Mouse (Mus musculus) MEL (cell line): Measurements from ENCODE around the gene Flt3l. TPM values are rescaled to one million over a fixed set of nuclear protein-coding genes. Genes with fewer than 3 reads are reported as not detected.

Experiments used
- DNase-seq: peaks from one replicate; pipeline ENCODE4 v3.0.0; 2011; ENCODE audit warnings: low read depth, low spot score
- H3K27ac ChIP-seq: 2 replicates; pipeline ENCODE4 v1.5.1; 2012; ENCODE audit warnings: low read depth, mild to moderate bottlenecking, control low read depth, low read length, moderate library complexity; ENCODE audit not compliant: control insufficient read depth
- H3K27me3 ChIP-seq, 2 experiments: fragments of 150-350 bp in 1 of 2; sonication (generic) in 1 of 2; 2 replicates each; pipeline ENCODE4 v1.6.1; 2012; ENCODE audit warnings: low read length in 2 of 2, mild to moderate bottlenecking in 2 of 2, improper control_type of control experiment in 1 of 2, moderate library complexity in 1 of 2; ENCODE audit not compliant: insufficient read depth in 2 of 2, control insufficient read depth in 1 of 2
- H3K36me3 ChIP-seq, 2 experiments: 2 replicates each; pipeline ENCODE4 v1.6.1; 2012 to 2014; ENCODE audit warnings: low read length in 2 of 2, improper control_type of control experiment in 1 of 2, inconsistent platforms in 1 of 2, mild to moderate bottlenecking in 1 of 2; ENCODE audit not compliant: insufficient read depth in 2 of 2, control insufficient read depth in 1 of 2
- H3K4me1 ChIP-seq, 2 experiments: fragments of 150-350 bp in 1 of 2; sonication (generic) in 1 of 2; 2 replicates each; pipeline ENCODE4 v1.6.1; 2012; ENCODE audit warnings: low read length in 2 of 2, improper control_type of control experiment in 1 of 2, mild to moderate bottlenecking in 1 of 2; ENCODE audit not compliant: insufficient read depth in 2 of 2, control insufficient read depth in 1 of 2
- H3K4me3 ChIP-seq, 2 experiments: fragments of 150-350 bp in 1 of 2; sonication (generic) in 1 of 2; 2 replicates each; pipeline ENCODE4 v1.5.1; 2012; ENCODE audit warnings: low read depth in 2 of 2, low read length in 2 of 2, mild to moderate bottlenecking in 2 of 2, moderate library complexity in 2 of 2, control low read depth in 1 of 2, improper control_type of control experiment in 1 of 2; ENCODE audit not compliant: control insufficient read depth in 1 of 2, insufficient read depth in 1 of 2
- H3K79me2 ChIP-seq: 2 replicates; pipeline ENCODE4 v1.6.1; 2012; ENCODE audit warnings: mild to moderate bottlenecking, low read length, moderate library complexity; ENCODE audit not compliant: control insufficient read depth, poor library complexity, insufficient read depth
- H3K9ac ChIP-seq: 2 replicates; pipeline ENCODE4 v1.6.1; 2012; ENCODE audit warnings: low read depth, mild to moderate bottlenecking, control low read depth, low read length, moderate library complexity; ENCODE audit not compliant: control insufficient read depth, poor library complexity, severe bottlenecking
- H3K9me3 ChIP-seq: fragments of 150-350 bp; sonication (generic); replicated peaks from 2 replicates; pipeline ENCODE4 v1.6.1; 2012; ENCODE audit warnings: mild to moderate bottlenecking, low read length, improper control_type of control experiment, moderate library complexity; ENCODE audit not compliant: insufficient read depth
- BHLHE40 ChIP-seq: IDR thresholded peaks from 2 replicates; pipeline ENCODE4 v1.6.1; 2012; ENCODE audit warnings: low read depth, mild to moderate bottlenecking, inconsistent platforms, low read length, improper control_type of control experiment, borderline replicate concordance
- CHD2 ChIP-seq: IDR thresholded peaks from 2 replicates; pipeline ENCODE4 v1.6.1; 2011; ENCODE audit warnings: low read length, improper control_type of control experiment
- ELF1 ChIP-seq: IDR thresholded peaks from 2 replicates; pipeline ENCODE4 v1.6.1; 2014; ENCODE audit warnings: low read depth, mild to moderate bottlenecking, inconsistent platforms, low read length, improper control_type of control experiment, moderate library complexity
- EP300 ChIP-seq, 2 experiments: IDR thresholded peaks; 2 replicates each; pipeline ENCODE4 v1.6.1; 2011; ENCODE audit warnings: improper control_type of control experiment in 2 of 2, low read length in 2 of 2, low read depth in 1 of 2, mild to moderate bottlenecking in 1 of 2
- ETS1 ChIP-seq: IDR thresholded peaks from 2 replicates; pipeline ENCODE4 v1.6.1; 2012; ENCODE audit warnings: low read depth, mild to moderate bottlenecking, inconsistent platforms, low read length, improper control_type of control experiment, moderate library complexity
- GATA1 ChIP-seq: IDR thresholded peaks from 2 replicates; pipeline ENCODE4 v1.6.1; 2011; ENCODE audit warnings: low read depth, low read length, improper control_type of control experiment
- JUND ChIP-seq: IDR thresholded peaks from 2 replicates; pipeline ENCODE4 v1.6.1; 2011; ENCODE audit warnings: low read depth, mild to moderate bottlenecking, improper control_type of control experiment, low read length
- MAFK ChIP-seq: IDR thresholded peaks from 2 replicates; pipeline ENCODE4 v1.6.1; 2011; ENCODE audit warnings: low read depth, mild to moderate bottlenecking, low read length, improper control_type of control experiment, borderline replicate concordance
- MYB ChIP-seq: IDR thresholded peaks from 2 replicates; pipeline ENCODE4 v1.6.1; 2011; ENCODE audit warnings: mild to moderate bottlenecking, low read depth, low read length, improper control_type of control experiment
- NELFE ChIP-seq: IDR thresholded peaks from 2 replicates; pipeline ENCODE4 v1.6.1; 2011; ENCODE audit warnings: low read depth, low read length, improper control_type of control experiment
- NRF1 ChIP-seq: IDR thresholded peaks from 2 replicates; pipeline ENCODE4 v1.6.1; 2014; ENCODE audit warnings: low read depth, mild to moderate bottlenecking, inconsistent platforms, low read length, improper control_type of control experiment, moderate library complexity; ENCODE audit not compliant: poor library complexity, insufficient read depth, severe bottlenecking
- RAD21 ChIP-seq: IDR thresholded peaks from 2 replicates; pipeline ENCODE4 v1.6.1; 2011; ENCODE audit warnings: mild to moderate bottlenecking, low read depth, low read length, improper control_type of control experiment
- SIN3A ChIP-seq: IDR thresholded peaks from 2 replicates; pipeline ENCODE4 v1.6.1; 2012; ENCODE audit warnings: low read length, improper control_type of control experiment, inconsistent platforms
- UBTF ChIP-seq: IDR thresholded peaks from 2 replicates; pipeline ENCODE4 v1.6.1; 2012; ENCODE audit warnings: low read depth, mild to moderate bottlenecking, inconsistent platforms, low read length, improper control_type of control experiment, moderate library complexity, borderline replicate concordance; ENCODE audit not compliant: insufficient read depth
- ZC3H11A ChIP-seq: IDR thresholded peaks from 2 replicates; pipeline ENCODE4 v1.6.1; 2012; ENCODE audit warnings: low read depth, mild to moderate bottlenecking, inconsistent platforms, low read length, improper control_type of control experiment
- polyA plus RNA-seq, 2 experiments: library from polyadenylated mRNA; stranded (reverse) in 1 of 2; unstranded in 1 of 2; fragments of >175 nt in 1 of 2; fragments of >200 nt in 1 of 2; gene quantifications; 2 replicates each; pipeline versions ENCODE4 v1.2.1 to v1.2.4; 2012; ENCODE audit warnings: low replicate concordance in 2 of 2, low read depth in 1 of 2; ENCODE audit not compliant: insufficient read length in 2 of 2, insufficient read depth in 1 of 2, missing spikeins in 1 of 2
- total RNA-seq: library from RNA; depleted of rRNA; stranded (reverse); fragments of 300-350 nt; gene quantifications from 2 replicates; pipeline ENCODE4 v1.2.3, GENCODE M21; 2012

The Flt3l gene
- total and polyA plus RNA-seq, 3 experiments = 13.0 to 35.4 TPM; not detected in 1

DNA sequence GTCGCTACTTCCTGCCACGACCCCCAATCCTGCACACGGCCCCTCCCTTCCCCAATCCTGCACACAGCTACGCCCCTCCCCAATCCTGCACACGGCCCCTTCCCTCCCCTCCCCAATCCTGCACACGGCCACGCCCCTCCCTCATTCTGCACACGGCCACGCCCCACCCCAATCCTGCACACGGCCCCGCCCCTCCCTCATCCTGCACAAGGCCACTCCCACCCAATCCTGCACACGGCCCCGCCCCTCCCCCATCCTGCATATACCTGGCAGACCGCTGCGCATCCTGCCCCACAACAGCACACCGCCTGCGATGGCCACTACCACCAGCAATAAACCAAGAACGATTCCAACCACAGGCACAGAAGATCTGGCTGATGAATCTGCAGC lies 42.7 kb downstream of the Flt3l start:
- DNase-seq = peak; percentile 36
- Histone ChIP-seq H3K27ac (no peak overlapping the region), H3K27me3 (no peaks in the 10 kb centered on the region), H3K4me3 (no peak overlapping the region), H3K36me3 (peaks cover 0 to 12% of the 10 kb centered on the region in 2 experiments; a peak in 2 of 4 replicates), H3K9ac (no peak overlapping the region), H3K4me1 (peaks cover 5 to 20% of the 10 kb centered on the region in 2 experiments), H3K9me3 (no peaks in the 10 kb centered on the region), H3K79me2 (no peaks in the 10 kb centered on the region; the same call in 1 of the 2 replicates)
- TF ChIP-seq MYB = no peak
- no peak for TF ChIP-seq NRF1
- TF ChIP-seq RAD21 = no peak
- TF ChIP-seq UBTF = no peak
- no peak for TF ChIP-seq NELFE
- no peak for TF ChIP-seq JUND

DNA sequence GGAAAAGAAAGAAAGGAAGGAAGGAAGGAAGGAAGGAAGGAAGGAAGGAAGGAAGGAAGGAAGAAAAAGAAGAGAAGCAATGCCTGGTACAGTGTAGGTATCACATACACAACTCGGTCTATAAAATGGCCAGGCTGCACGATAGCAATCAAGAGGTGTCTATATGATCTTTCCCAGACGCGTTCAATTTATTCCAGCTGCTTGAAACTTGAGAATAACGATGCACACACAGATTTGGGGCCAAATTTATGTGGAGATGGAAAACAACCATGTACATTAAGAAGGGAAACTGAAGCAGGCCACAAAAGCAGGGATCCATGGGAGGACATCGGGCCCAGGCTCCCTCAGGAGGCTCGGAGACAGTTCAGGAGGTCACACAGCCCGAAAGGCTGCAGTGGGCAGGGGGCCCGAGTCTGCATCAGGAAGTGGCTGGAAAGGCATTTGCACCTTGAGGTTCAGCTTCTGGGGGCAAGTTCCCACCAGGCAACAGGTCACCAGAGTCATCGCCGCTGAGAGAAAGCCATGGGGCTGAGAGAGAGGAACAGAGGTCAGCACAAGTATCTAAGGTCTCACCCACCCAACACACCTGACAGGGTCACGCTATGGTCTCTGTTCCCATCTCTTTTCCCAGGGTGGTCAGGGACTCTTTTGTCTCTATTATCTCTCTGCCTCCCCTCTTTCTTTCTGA lies 43.3 kb downstream of the Flt3l start:
- H3K36me3 ChIP-seq = peaks cover 0 to 12% of the 10 kb centered on the region in 2 experiments; a peak in 2 of 4 replicates
- H3K9me3 ChIP-seq = no peaks in the 10 kb centered on the region
- H3K9ac ChIP-seq = peak overlapping the region; percentile 49
- DNase-seq = no peak
- no peaks in the 10 kb centered on the region for H3K27me3 ChIP-seq
- no peaks in the 10 kb centered on the region; the same call in 1 of the 2 replicates for H3K79me2 ChIP-seq
- H3K27ac ChIP-seq = no peak overlapping the region
- TF ChIP-seq SIN3A (no peak), ELF1 (no peak), ZC3H11A (no peak), GATA1 (no peak), CHD2 (no peak), ETS1 (no peak), EP300 (IDR thresholded peaks at IDR 0.05; ENCODE audit: low read depth in 1 of 2, low read length in 2 of 2) (no peak), MAFK (no peak), BHLHE40 (no peak)
- TF ChIP-seq, all 39 proteins: peak for 0
- Histone ChIP-seq H3K4me1 (peaks cover 3 to 16% of the 10 kb centered on the region in 2 experiments), H3K4me3 (peak overlapping the region; percentile 19 to 35; a peak in 3 of 4 replicates)
